Mouse (Mus musculus) bone marrow macrophage, adult 2 months (primary cell): ENCODE measurements around the gene Kcp. TPM values are rescaled to one million over a fixed set of nuclear protein-coding genes. Genes with fewer than 3 reads are reported as not detected.

Source experiments
- H3K27ac ChIP-seq: 2 replicates; pipeline ENCODE4 v1.5.1; 2012; ENCODE audit warnings: low read depth, low read length; ENCODE audit not compliant: insufficient read depth
- H3K4me1 ChIP-seq: 2 replicates; pipeline ENCODE4 v1.6.1; 2012; ENCODE audit warnings: low read length; ENCODE audit not compliant: control insufficient read depth, insufficient read depth
- H3K4me3 ChIP-seq: 2 replicates; pipeline ENCODE4 v1.5.1; 2012; ENCODE audit warnings: mild to moderate bottlenecking, low read length, moderate library complexity; ENCODE audit not compliant: insufficient read depth
- CTCF ChIP-seq: IDR thresholded peaks from 2 replicates; pipeline ENCODE4 v1.5.1; 2012; ENCODE audit warnings: low read depth, mild to moderate bottlenecking, low read length, moderate library complexity
- POLR2A ChIP-seq: IDR thresholded peaks from 2 replicates; pipeline ENCODE4 v1.6.1; 2012; ENCODE audit warnings: mild to moderate bottlenecking, low read depth, low read length, borderline replicate concordance
- polyA plus RNA-seq: library from polyadenylated mRNA; stranded (reverse); fragments of >200 nt; gene quantifications from 2 replicates; pipeline ENCODE4 v1.2.4, GENCODE M21; 2012; ENCODE audit not compliant: missing spikeins, insufficient read depth, insufficient read length

Gene Kcp
- polyA plus RNA-seq, 1 experiment = 0.40 TPM

- Histone ChIP-seq H3K4me1 (peaks cover 10% of the 10 kb centered on the region), H3K4me3 (peak within 1 kb of the TSS; percentile 71), H3K27ac (peak within 1 kb of the TSS; percentile 75)
- no peak for TF ChIP-seq POLR2A
- TF ChIP-seq CTCF = no peak
Measured at GRCm38 (mm10) chr6:29467583-29468354, 40.0 kb downstream of the Kcp start, which contains the start of gene Atp6v1f. Atp6v1f (plus strand) TSS chr6:29467718.

- Histone ChIP-seq H3K27ac (no peak overlapping the region), H3K4me1 (no peaks in the 10 kb centered on the region), H3K4me3 (no peak overlapping the region)
- TF ChIP-seq POLR2A (no peak), CTCF (no peak)
Measured at GRCm38 (mm10) chr6:29463388-29463787, 44.4 kb downstream of the Kcp start.

GRCm38 (mm10) chr6:29461502-29461901 lies 46.2 kb downstream of the Kcp start:
- Histone ChIP-seq H3K4me1 (no peaks in the 10 kb centered on the region), H3K4me3 (no peak overlapping the region), H3K27ac (no peak overlapping the region)
- no peak for TF ChIP-seq POLR2A
- no peak for TF ChIP-seq CTCF

GRCm38 (mm10) chr6:29450667-29451066 lies 57.1 kb downstream of the Kcp start:
- Histone ChIP-seq H3K4me1 (no peaks in the 10 kb centered on the region), H3K4me3 (no peak overlapping the region), H3K27ac (no peak overlapping the region)
- TF ChIP-seq POLR2A = no peak
- no peak for TF ChIP-seq CTCF

GRCm38 (mm10) chr6:29449858-29450257 lies 57.9 kb downstream of the Kcp start:
- Histone ChIP-seq H3K27ac (no peak overlapping the region), H3K4me3 (no peak overlapping the region), H3K4me1 (no peaks in the 10 kb centered on the region)
- TF ChIP-seq CTCF (no peak), POLR2A (no peak)

GRCm38 (mm10) chr6:29445354-29445753 lies 62.4 kb downstream of the Kcp start:
- no peak overlapping the region for H3K4me3 ChIP-seq
- H3K4me1 ChIP-seq = no peaks in the 10 kb centered on the region
- no peak for TF ChIP-seq CTCF
- no peak for TF ChIP-seq POLR2A
- no peak overlapping the region for H3K27ac ChIP-seq

GRCm38 (mm10) chr6:29444773-29445172 lies 63.0 kb downstream of the Kcp start:
- Histone ChIP-seq H3K4me3 (no peak overlapping the region), H3K27ac (no peak overlapping the region), H3K4me1 (no peaks in the 10 kb centered on the region)
- peak; percentile 69 for TF ChIP-seq CTCF
- TF ChIP-seq POLR2A = no peak

GRCm38 (mm10) chr6:29439789-29440188 lies 68.0 kb downstream of the Kcp start:
- TF ChIP-seq CTCF = no peak
- TF ChIP-seq POLR2A = no peak
- Histone ChIP-seq H3K4me3 (no peak overlapping the region), H3K4me1 (no peaks in the 10 kb centered on the region), H3K27ac (no peak overlapping the region)

GRCm38 (mm10) chr6:29439251-29439650 lies 68.5 kb downstream of the Kcp start:
- Histone ChIP-seq H3K4me3 (no peak overlapping the region), H3K27ac (no peak overlapping the region), H3K4me1 (0 out of 2 replicates have a peak, but pooled peaks cover 4% of the 10 kb centered on the region)
- TF ChIP-seq CTCF = no peak
- TF ChIP-seq POLR2A = no peak

- H3K4me1 ChIP-seq = 0 out of 2 replicates have a peak, but pooled peaks cover 5% of the 10 kb centered on the region
- no peak overlapping the region for H3K27ac ChIP-seq
- H3K4me3 ChIP-seq = no peak overlapping the region
- no peak for TF ChIP-seq POLR2A
- no peak for TF ChIP-seq CTCF
Measured at GRCm38 (mm10) chr6:29436461-29436934, 71.3 kb downstream of the Kcp start.
